Mouse (Mus musculus) limb, embryonic 13.5 days (tissue): ENCODE results near the gene Pdgfb. TPM values are rescaled to one million over a fixed set of nuclear protein-coding genes. Genes with fewer than 3 reads are reported as not detected.

ENCODE experiments used
- ATAC-seq: fragments of 200-750 bp; cut with Nextera tagmentation; 2 replicates; pipeline ENCODE4 v1.8.0; 2017; ENCODE audit warnings: low read depth, moderate number of reproducible peaks, moderate TSS enrichment; ENCODE audit not compliant: low FRiP score
- H3K27ac ChIP-seq: fragments of 300-500 bp; sonication (generic); 2 replicates; pipeline ENCODE4 v1.5.1; 2015; ENCODE audit warnings: inconsistent platforms, mild to moderate bottlenecking, moderate library complexity
- H3K27me3 ChIP-seq: fragments of 300-500 bp; sonication (generic); 2 replicates; pipeline ENCODE4 v1.6.1; 2015; ENCODE audit warnings: mild to moderate bottlenecking, inconsistent platforms
- H3K36me3 ChIP-seq: fragments of 300-500 bp; sonication (generic); 2 replicates; pipeline ENCODE4 v1.6.1; 2015; ENCODE audit warnings: inconsistent platforms, mild to moderate bottlenecking, moderate library complexity
- H3K4me1 ChIP-seq: fragments of 300-500 bp; sonication (generic); 2 replicates; pipeline ENCODE4 v1.6.1; 2015; ENCODE audit warnings: inconsistent platforms
- H3K4me2 ChIP-seq: fragments of 300-500 bp; sonication (generic); replicated peaks from 2 replicates; pipeline ENCODE4 v1.6.1; 2015; ENCODE audit warnings: inconsistent platforms, mild to moderate bottlenecking, moderate library complexity
- H3K4me3 ChIP-seq: fragments of 300-500 bp; sonication (generic); 2 replicates; pipeline ENCODE4 v1.5.1; 2015; ENCODE audit warnings: moderate library complexity, mild to moderate bottlenecking, inconsistent platforms
- H3K9ac ChIP-seq: fragments of 300-500 bp; sonication (generic); 2 replicates; pipeline ENCODE4 v1.6.1; 2015; ENCODE audit warnings: mild to moderate bottlenecking, inconsistent platforms
- H3K9me3 ChIP-seq: fragments of 300-500 bp; sonication (generic); 2 replicates; pipeline ENCODE4 v1.6.1; 2016; ENCODE audit warnings: inconsistent platforms
- WGBS: fragments of 180-500 bp; shearing (Covaris S2); methylation state at CpG from one replicate; pipeline ENCODE4 v1.1.7; 2015; 5-methylcytosine and 5-hydroxymethylcytosine counted together
- polyA plus RNA-seq: library from polyadenylated mRNA; unstranded; fragments of >200 nt; fragmentation: Nextera tagmentation; extraction: Ambion mirVana; gene quantifications from 2 replicates; pipeline ENCODE4 v1.2.1, GENCODE M21; 2015

The Pdgfb gene
- polyA plus RNA-seq, 1 experiment from 2014 or later = 3.2 TPM

- 49% methylated on average over 4 of the region's 4 CpGs for WGBS
- Histone ChIP-seq H3K27me3 (no peaks in the 10 kb centered on the region), H3K27ac (peak overlapping the region; percentile 6; the same call in 1 of the 2 replicates), H3K36me3 (no peaks in the 10 kb centered on the region), H3K4me2 (no peak overlapping the region), H3K9me3 (peaks cover 5% of the 10 kb centered on the region; the same call in 1 of the 2 replicates), H3K9ac (no peak overlapping the region), H3K4me1 (peaks cover 27% of the 10 kb centered on the region), H3K4me3 (no peak overlapping the region)
- no peak for ATAC-seq
Measured at GRCm38 (mm10) chr15:80050093-80050492, 35.3 kb upstream of the Pdgfb start.

- Histone ChIP-seq H3K9ac (no peak overlapping the region; the same call in 1 of the 2 replicates), H3K9me3 (peaks cover 5% of the 10 kb centered on the region; the same call in 1 of the 2 replicates), H3K27me3 (no peaks in the 10 kb centered on the region), H3K27ac (no peak overlapping the region), H3K4me3 (no peak overlapping the region), H3K4me2 (no peak overlapping the region), H3K4me1 (peaks cover 27% of the 10 kb centered on the region), H3K36me3 (no peaks in the 10 kb centered on the region)
- 40% methylated on average over 5 of the region's 5 CpGs for WGBS
- ATAC-seq = no peak
Measured at GRCm38 (mm10) chr15:80047973-80048372, 33.2 kb upstream of the Pdgfb start.

- no peak for ATAC-seq
- WGBS = 80% methylated on average over 2 of the region's 2 CpGs
- no peaks in the 10 kb centered on the region for H3K36me3 ChIP-seq
- peaks cover 5% of the 10 kb centered on the region; the same call in 1 of the 2 replicates for H3K9me3 ChIP-seq
- no peak overlapping the region for H3K27ac ChIP-seq
- H3K4me3 ChIP-seq = no peak overlapping the region
- peaks cover 26% of the 10 kb centered on the region for H3K4me1 ChIP-seq
- no peak overlapping the region for H3K9ac ChIP-seq
- H3K4me2 ChIP-seq = no peak overlapping the region
- H3K27me3 ChIP-seq = no peaks in the 10 kb centered on the region
Measured at GRCm38 (mm10) chr15:80047242-80047641, 32.5 kb upstream of the Pdgfb start.

- ATAC-seq = no peak
- Histone ChIP-seq H3K9ac (no peak overlapping the region), H3K27ac (no peak overlapping the region), H3K4me1 (peaks cover 12% of the 10 kb centered on the region), H3K27me3 (no peaks in the 10 kb centered on the region), H3K36me3 (no peaks in the 10 kb centered on the region), H3K9me3 (peaks cover 5% of the 10 kb centered on the region; the same call in 1 of the 2 replicates), H3K4me2 (no peak overlapping the region), H3K4me3 (no peak overlapping the region)
- 92% methylated on average over 2 of the region's 2 CpGs for WGBS
Measured at GRCm38 (mm10) chr15:80045749-80046148, 31.0 kb upstream of the Pdgfb start.

- WGBS = 90% methylated on average over 10 of the region's 10 CpGs
Measured at GRCm38 (mm10) chr15:80044249-80044648, 29.5 kb upstream of the Pdgfb start.

GRCm38 (mm10) chr15:80042152-80042551 lies 27.4 kb upstream of the Pdgfb start:
- no peak for ATAC-seq
- Histone ChIP-seq H3K4me1 (no peaks in the 10 kb centered on the region), H3K9ac (no peak overlapping the region), H3K4me2 (no peak overlapping the region), H3K9me3 (peaks cover 7% of the 10 kb centered on the region; the same call in 1 of the 2 replicates), H3K36me3 (no peaks in the 10 kb centered on the region), H3K27me3 (no peaks in the 10 kb centered on the region), H3K4me3 (no peak overlapping the region), H3K27ac (no peak overlapping the region)
- WGBS = 78% methylated on average over 4 of the region's 4 CpGs

More at GRCm38 (mm10) chr15:80044249-80044648, 29.5 kb upstream of the Pdgfb start:
- H3K4me2 ChIP-seq = no peak overlapping the region
- H3K4me3 ChIP-seq = no peak overlapping the region
- peaks cover 5% of the 10 kb centered on the region; the same call in 1 of the 2 replicates for H3K9me3 ChIP-seq
- 0 out of 2 replicates have a peak, but pooled peaks cover under 1% of the 10 kb centered on the region for H3K4me1 ChIP-seq
- H3K27me3 ChIP-seq = no peaks in the 10 kb centered on the region
- H3K9ac ChIP-seq = no peak overlapping the region
- H3K27ac ChIP-seq = no peak overlapping the region
- H3K36me3 ChIP-seq = no peaks in the 10 kb centered on the region
- no peak for ATAC-seq

- Histone ChIP-seq H3K36me3 (no peaks in the 10 kb centered on the region), H3K27ac (no peak overlapping the region), H3K4me1 (no peaks in the 10 kb centered on the region), H3K27me3 (no peaks in the 10 kb centered on the region), H3K4me2 (no peak overlapping the region), H3K4me3 (no peak overlapping the region), H3K9me3 (0 out of 2 replicates have a peak, but pooled peaks cover 2% of the 10 kb centered on the region), H3K9ac (no peak overlapping the region)
- 94% methylated on average over 2 of the region's 2 CpGs for WGBS
- no peak for ATAC-seq
Measured at GRCm38 (mm10) chr15:80038110-80038391, 23.3 kb upstream of the Pdgfb start.

GRCm38 (mm10) chr15:80037255-80038109 lies 22.7 kb upstream of the Pdgfb start:
- no peaks in the 10 kb centered on the region for H3K27me3 ChIP-seq
- H3K36me3 ChIP-seq = no peaks in the 10 kb centered on the region
- H3K9me3 ChIP-seq = 0 out of 2 replicates have a peak, but pooled peaks cover 2% of the 10 kb centered on the region
- WGBS = 79% methylated on average over 11 of the region's 11 CpGs
- H3K4me3 ChIP-seq = no peak overlapping the region
- ATAC-seq = no peak
- H3K9ac ChIP-seq = no peak overlapping the region
- H3K4me2 ChIP-seq = no peak overlapping the region
- H3K27ac ChIP-seq = no peak overlapping the region
- no peaks in the 10 kb centered on the region for H3K4me1 ChIP-seq

GRCm38 (mm10) chr15:80035341-80035885 lies 20.6 kb upstream of the Pdgfb start:
- 86% methylated on average over 6 of the region's 6 CpGs for WGBS

GRCm38 (mm10) chr15:80034913-80035312 lies 20.1 kb upstream of the Pdgfb start:
- no peak for ATAC-seq
- Histone ChIP-seq H3K4me3 (no peak overlapping the region), H3K27me3 (no peaks in the 10 kb centered on the region), H3K9ac (no peak overlapping the region), H3K36me3 (no peaks in the 10 kb centered on the region), H3K4me1 (no peaks in the 10 kb centered on the region), H3K9me3 (peaks cover 9% of the 10 kb centered on the region; the same call in 1 of the 2 replicates), H3K4me2 (no peak overlapping the region), H3K27ac (no peak overlapping the region)

More at GRCm38 (mm10) chr15:80035341-80035885, 20.6 kb upstream of the Pdgfb start:
- ATAC-seq = no peak
- no peaks in the 10 kb centered on the region for H3K27me3 ChIP-seq
- H3K9ac ChIP-seq = no peak overlapping the region
- no peak overlapping the region for H3K27ac ChIP-seq
- H3K36me3 ChIP-seq = no peaks in the 10 kb centered on the region
- no peaks in the 10 kb centered on the region for H3K4me1 ChIP-seq
- no peak overlapping the region for H3K4me3 ChIP-seq
- peaks cover 9% of the 10 kb centered on the region; the same call in 1 of the 2 replicates for H3K9me3 ChIP-seq
- H3K4me2 ChIP-seq = no peak overlapping the region

- Histone ChIP-seq H3K4me1 (no peaks in the 10 kb centered on the region), H3K4me3 (no peak overlapping the region), H3K9me3 (peaks cover 9% of the 10 kb centered on the region; the same call in 1 of the 2 replicates), H3K27me3 (no peaks in the 10 kb centered on the region), H3K36me3 (no peaks in the 10 kb centered on the region), H3K4me2 (no peak overlapping the region), H3K27ac (no peak overlapping the region), H3K9ac (no peak overlapping the region)
- WGBS = 72% methylated on average over 7 of the region's 7 CpGs
- no peak for ATAC-seq
Measured at GRCm38 (mm10) chr15:80034366-80034765, 19.6 kb upstream of the Pdgfb start.

GRCm38 (mm10) chr15:80031133-80031532 lies 16.4 kb upstream of the Pdgfb start:
- Histone ChIP-seq H3K4me3 (no peak overlapping the region), H3K27me3 (no peaks in the 10 kb centered on the region), H3K9ac (no peak overlapping the region), H3K27ac (no peak overlapping the region), H3K4me1 (0 out of 2 replicates have a peak, but pooled peaks cover 7% of the 10 kb centered on the region), H3K9me3 (peaks cover 7% of the 10 kb centered on the region; the same call in 1 of the 2 replicates), H3K36me3 (no peaks in the 10 kb centered on the region), H3K4me2 (no peak overlapping the region)
- 77% methylated on average over 4 of the region's 4 CpGs for WGBS
- ATAC-seq = no peak
